Mouse (Mus musculus) right cerebral cortex, postnatal 10 days (tissue): ENCODE measurements around the gene Aoc1.

Experiments used
- DNase-seq, 2 experiments: peaks; one replicate each; pipeline ENCODE4 v3.0.0; 2021; ENCODE audit warnings: low spot score in 2 of 2

Gene Aoc1

DNA sequence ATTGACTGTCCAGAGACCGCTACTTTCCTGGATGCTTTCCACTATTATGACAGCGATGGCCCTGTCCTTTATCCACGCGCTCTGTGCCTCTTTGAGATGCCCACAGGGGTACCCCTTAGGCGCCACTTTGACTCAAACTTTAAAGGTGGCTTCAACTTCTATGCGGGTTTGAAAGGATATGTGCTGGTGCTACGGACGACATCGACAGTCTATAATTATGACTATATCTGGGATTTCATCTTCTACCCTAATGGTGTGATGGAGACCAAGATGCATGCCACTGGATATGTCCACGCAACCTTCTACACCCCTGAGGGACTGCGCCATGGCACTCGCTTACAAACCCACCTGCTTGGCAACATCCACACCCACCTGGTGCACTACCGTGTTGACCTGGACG lies 33.7 kb downstream of the Aoc1 start:
- DNase-seq: no peak

DNA sequence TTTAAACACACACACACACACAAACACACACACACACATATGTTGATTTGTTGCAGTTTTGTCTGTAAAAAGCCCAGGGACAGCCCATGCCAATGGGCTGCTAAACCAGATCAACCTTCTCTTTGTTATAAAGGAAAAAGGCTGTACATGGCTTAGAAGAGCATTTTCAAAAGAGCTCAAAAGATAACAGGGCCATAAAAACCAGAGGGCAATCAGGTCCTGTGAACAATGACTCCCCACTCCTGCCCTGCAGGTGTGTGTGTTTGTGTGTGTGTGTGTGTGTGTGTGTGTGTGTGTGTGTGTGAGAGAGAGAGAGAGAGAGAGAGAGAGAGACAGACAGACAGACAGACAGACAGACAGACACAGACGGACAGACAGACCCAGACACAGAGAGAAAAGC lies 36.5 kb downstream of the Aoc1 start:
- no peak for DNase-seq

DNA sequence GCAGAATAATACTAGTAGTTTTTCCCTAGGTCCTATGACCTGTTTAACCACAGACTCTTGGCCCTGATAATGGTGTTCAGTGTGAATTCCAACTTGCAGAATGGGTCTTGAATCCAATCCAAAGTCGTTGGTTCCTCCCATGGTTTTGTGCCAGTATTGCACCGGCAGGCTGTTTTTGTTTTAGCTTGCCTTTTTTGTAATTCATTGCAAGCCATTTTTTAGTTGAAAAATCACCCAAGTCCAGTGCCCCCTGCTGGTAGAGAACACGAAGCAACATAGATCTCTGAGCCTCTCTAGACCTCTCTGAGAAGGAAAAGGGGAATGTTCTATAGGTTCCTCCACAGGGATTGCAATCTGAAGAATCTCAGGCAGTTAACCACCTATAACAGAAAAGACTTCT lies 39.3 kb downstream of the Aoc1 start:
- DNase-seq: no peak

DNA sequence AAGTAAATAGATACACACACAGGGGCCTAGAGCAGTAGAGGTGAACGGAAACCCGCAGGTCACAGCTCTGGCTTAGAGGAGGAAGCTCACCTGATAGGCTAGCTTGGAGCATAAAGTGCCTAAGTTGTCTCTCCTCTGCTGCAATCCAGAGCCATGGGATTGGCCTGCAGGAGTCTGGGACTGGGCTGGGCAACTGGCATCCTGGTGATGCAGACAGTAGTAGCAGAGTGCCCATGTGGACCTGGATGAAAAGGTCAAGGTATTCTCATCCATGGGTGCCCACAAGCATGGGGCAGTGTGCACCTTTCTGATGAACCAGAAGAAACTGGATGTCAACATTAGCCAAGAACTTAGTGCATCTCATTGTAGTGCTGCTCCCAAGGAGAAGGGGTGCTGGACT lies 40.9 kb downstream of the Aoc1 start:
- no peak for DNase-seq

DNA sequence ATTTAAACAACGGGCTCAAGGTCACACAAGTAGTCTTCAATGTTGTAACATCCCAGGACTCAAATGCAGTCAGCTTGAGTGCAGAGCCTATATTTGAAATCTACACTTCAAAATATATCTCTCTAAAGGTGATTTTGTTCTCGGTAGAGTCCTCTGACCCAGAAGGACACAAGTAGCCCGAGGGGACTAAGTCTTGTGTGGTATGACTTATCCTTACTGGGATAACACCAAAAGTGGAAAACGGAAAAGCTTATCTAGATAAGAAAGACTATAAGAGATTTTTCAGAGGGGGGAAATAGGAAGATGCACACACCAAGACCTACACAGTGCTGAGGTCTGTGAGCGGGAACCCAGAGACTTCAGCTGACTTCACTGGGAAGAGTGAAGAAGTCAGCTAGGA lies 56.9 kb downstream of the Aoc1 start, which contains the start of gene 1600015I10Rik:
Gene 1600015I10Rik, plus strand, starts transcription at position 301 of the 400 bp plus-strand sequence.
- DNase-seq: no peak

DNA sequence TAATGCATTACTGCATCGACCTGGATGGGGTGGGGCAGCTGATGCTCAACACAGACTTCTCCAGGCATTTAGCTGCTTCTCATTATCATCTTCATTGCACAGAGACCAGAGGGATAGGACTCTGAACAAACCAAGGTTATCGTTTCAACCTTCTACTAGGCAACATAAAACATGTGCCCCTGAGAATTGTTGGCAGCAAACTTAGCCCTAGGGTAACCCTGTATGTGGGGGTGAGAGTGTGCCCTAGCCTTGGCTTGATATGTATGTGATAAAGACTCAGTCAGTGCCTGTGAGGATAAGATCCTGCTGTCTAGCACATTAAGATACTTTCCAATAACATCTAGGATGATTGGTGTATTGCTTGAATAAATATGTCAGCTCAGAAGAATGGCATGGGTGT lies 76.9 kb downstream of the Aoc1 start:
- DNase-seq: no peak

DNA sequence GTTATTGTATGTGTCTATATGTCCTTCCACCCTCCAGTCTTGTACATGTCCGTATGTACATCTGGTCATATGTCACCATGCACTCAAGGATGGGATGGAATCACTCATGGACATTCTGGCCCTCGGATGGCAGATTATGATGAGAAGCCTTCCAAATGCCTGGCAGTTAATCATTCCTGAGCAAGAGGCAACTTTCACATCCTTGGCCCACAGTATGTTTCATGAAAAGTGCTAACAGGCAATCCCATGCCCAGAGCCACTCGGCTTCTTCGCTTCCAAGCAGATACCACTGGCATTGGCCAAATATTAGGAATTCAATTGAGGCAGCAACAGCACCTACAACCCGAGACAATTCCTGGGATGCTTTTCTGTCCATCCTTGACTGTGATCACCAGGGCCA lies 78.0 kb downstream of the Aoc1 start:
- DNase-seq: no peak

DNA sequence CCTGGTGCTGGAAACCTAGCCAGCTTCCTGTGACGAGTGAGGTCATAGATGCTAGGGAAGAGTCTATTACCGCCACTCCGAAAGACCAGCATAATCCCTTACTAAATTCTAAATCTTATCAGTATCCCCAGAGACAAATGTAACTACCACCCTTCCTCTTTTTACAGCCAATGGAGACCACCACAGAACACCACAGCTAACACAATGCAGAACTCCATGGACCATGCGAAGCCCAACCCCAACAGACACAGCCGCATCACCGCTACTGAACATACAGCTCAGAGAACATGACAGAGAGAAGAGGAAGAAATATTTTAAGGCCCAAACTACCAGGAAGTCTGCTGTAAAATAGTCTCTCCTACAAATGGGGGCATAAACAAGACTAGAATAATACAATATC lies 78.9 kb downstream of the Aoc1 start:
- DNase-seq: no peak

DNA sequence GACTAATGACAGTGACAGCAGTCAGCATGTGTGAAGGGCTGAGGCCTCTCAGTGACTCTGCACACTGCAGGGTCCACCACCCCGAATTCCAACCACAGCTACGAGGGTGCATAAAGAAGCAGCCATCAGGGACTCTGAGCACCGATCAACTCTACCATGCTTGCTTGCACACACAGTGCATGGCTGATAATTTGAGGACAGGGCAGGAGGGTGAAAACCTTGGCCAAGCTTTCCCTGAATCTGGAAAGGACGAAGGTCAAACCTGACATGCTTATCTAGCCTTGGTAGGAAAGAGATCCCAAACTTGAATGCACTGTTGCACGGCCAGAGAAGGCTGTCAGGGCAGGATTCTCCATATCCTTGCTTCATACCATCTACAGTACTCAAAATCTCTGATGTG lies 80.5 kb downstream of the Aoc1 start:
- no peak for DNase-seq

DNA sequence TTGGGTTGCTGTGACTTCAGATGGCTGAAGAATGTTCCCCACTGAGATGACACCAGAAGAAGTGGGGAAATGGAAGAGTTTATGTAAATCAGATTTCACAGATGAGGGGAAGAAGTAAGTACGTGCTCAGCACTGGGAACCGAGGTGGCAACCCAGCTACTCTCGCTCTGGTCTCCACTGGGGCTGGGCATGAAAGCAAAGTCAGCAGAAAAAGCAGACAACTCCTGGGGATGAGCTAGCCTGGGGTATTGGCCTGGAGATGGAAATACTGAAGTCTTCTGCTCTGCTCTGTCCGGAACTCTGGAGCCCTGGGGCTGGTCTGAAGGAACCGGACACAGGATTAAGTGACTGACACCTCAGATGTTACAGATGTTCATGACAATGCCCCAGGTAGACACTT lies 81.5 kb downstream of the Aoc1 start:
- DNase-seq: no peak

DNA sequence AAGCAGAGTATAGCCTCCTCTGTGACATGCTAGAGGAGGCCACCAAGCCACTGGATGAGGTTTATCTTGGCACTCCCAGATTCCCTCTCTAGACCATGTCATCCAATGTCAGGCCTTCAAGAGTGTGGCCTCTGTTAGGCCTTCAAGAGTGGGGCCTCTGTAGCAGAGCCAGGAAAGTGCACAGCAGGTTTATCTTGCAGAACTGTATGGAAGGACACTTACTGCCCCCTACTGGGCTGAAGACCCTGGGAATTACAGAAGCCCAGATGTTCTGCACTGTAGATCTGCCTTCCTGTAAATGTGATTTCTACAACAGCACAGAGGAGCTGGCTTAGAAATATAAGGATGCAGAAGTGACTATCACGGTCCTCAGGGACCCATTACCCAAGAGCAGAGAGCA lies 82.2 kb downstream of the Aoc1 start:
- peak; percentile 44 to 59 for DNase-seq

DNA sequence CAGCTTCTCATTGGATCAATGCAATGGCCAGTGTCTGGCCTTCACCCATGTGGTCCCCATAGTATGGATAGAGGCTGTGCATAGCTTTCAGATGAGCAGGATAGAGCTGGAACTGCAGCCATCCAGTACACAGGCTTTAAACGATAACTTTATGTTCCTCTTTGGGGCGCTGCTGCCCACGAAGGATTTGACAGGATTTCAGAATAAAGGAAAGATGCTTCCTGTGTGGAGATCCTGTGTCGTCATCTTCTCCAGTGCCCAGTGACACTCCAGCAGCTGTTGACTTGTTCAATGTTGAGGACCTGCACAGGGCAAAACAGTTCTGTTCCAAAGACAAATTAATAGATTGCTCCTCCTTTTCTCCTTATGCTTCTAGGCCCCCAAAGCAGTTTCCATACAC lies 84.1 kb downstream of the Aoc1 start:
- no peak for DNase-seq

DNA sequence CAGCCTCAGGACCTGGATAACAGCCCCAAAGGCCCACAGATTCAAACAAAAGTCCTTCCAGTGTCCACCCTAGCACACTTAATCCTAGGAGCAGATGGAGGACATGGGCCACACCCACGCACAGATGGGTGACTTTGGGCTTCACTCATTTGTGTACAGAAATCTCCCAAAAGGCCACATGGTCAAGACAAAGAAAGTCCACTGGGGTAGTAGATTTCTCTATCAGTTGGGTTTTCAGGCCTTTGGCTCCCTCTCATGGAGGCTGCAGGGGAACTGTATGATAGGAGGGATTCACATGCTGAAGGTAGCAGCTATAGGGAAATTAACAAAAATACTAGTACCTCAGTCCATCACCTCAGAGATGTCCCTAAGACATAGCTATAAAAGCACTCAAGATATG lies 85.4 kb downstream of the Aoc1 start:
- DNase-seq: peak; percentile 43 to 60
